Mouse (Mus musculus): ENCODE measurements at regions not wholly inside any gene's neighbourhood (a gene's known extent, or its start where the extent isn't known, plus 50 kb on each side); places are given as distances from the start of the nearest gene placed in this dataset.

DNA sequence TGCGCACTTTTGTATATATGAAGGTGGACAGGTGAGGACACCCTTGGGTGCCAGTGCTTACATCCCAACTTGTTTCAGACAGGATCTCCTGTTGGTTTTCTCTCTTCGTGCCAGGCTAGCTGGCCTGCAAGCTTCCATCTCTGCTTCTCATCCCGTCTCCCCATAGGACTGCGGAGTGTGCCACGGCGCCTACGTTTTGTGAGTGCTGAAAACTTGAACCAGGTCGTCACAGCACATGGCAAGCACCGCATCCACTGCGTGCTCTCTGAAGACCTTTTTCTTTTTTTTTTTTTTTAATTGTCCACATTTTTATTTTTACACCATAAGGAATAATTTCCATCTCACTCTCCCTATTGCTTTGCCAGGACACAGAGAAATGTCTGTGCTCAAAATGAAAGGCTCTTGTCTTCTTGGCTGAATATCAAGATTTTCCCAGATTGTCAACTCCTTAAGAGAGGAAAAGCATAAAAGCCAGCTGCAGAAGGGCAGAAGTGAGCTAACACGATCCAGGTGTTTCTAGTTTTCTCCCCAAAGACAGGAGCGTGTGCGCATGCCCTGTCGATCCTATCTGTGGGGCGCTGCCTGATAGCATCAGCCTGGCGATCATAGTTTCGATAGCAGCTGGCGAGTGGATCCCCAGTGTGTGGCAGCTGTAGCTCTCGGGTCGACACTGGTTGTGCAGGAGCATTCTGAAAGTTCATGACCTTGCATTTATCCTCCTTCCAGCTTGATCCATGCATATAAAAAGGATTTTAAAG lies 326.4 kb upstream of the Ddhd1 start:
- no peak for TF ChIP-seq CTCF (IDR thresholded peaks at IDR 0.05; ENCODE audit: low read depth, low read length)
- TF ChIP-seq GATA1 (IDR thresholded peaks at IDR 0.05; ENCODE audit: borderline replicate concordance, low read length), result no peak

Measured in G1E (cell line).